Mouse (Mus musculus): Measurements from ENCODE around the gene Csnk1e.

- no peak for TF ChIP-seq CTCF (IDR thresholded peaks at IDR 0.05; ENCODE audit: borderline replicate concordance, insufficient read depth, low read depth, low read length)
- TF ChIP-seq POLR2A (IDR thresholded peaks at IDR 0.05; ENCODE audit: borderline replicate concordance, insufficient read depth, low read length): no peak
Measured at GRCm38 (mm10) chr15:79503438-79503837, 48.1 kb upstream of the Csnk1e start.

Data from cerebellum, adult 2 months (tissue).